Mouse (Mus musculus) heart, adult 8-10 months (tissue): ENCODE results near the gene Tbc1d13. TPM values are rescaled to one million over a fixed set of nuclear protein-coding genes. Genes with fewer than 3 reads are reported as not detected.
"Not testable (repeated sequence)": the region's sequence is repeated elsewhere in the genome, so short reads cannot be mapped to it uniquely, and the experiment has no call there.

ENCODE experiments used
- DNase-seq: peaks from one replicate; pipeline ENCODE4 v3.0.0; 2022; ENCODE audit warnings: low spot score
- total RNA-seq, 4 experiments: library from RNA; stranded (reverse); gene quantifications; 2 replicates each; pipeline ENCODE4 v1.2.4; 2022

The Tbc1d13 gene
- total RNA-seq, 4 experiments from 2014 or later = 14.8 to 19.9 (median 17.6) TPM

DNA sequence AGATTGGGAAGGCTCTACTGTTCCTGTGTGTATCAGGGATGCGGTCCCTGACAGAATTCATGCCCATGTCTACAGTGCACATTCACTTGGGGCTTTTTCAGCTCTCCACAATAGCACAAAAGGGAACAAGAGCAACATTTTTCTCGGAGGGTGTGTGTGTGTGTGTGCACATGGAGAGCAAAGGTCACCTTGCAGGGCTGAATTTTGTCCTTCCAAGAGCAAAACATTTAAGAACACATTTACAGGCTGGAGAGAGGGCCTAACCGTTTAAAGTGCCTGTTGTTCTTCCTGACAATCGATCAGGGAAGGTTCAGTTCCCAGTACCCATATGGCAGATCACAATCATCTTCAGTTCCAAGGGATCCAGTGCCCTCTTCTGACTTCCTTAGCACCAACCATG lies 3.4 kb upstream of the Tbc1d13 start:
- DNase-seq = no peak

DNA sequence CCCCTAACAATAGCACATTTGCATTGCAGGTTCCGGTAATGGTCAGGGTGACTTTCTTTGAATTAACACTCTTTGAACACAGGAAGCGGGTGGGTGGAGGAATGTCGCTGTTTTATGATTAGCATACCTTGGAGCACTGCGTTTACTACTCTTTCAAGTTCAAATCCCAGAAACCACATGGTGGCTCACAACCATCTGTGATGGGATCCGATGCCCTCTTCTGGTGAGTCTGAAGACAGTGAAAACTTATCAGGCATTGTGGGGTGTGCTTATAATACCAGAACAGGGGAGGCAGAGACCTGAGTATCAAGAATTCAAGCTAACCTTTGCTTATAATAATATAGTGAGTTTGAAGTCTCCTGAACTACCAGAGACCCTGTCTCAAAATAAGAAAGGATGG lies 2.3 kb upstream of the Tbc1d13 start:
- not testable (repeated sequence) for DNase-seq

DNA sequence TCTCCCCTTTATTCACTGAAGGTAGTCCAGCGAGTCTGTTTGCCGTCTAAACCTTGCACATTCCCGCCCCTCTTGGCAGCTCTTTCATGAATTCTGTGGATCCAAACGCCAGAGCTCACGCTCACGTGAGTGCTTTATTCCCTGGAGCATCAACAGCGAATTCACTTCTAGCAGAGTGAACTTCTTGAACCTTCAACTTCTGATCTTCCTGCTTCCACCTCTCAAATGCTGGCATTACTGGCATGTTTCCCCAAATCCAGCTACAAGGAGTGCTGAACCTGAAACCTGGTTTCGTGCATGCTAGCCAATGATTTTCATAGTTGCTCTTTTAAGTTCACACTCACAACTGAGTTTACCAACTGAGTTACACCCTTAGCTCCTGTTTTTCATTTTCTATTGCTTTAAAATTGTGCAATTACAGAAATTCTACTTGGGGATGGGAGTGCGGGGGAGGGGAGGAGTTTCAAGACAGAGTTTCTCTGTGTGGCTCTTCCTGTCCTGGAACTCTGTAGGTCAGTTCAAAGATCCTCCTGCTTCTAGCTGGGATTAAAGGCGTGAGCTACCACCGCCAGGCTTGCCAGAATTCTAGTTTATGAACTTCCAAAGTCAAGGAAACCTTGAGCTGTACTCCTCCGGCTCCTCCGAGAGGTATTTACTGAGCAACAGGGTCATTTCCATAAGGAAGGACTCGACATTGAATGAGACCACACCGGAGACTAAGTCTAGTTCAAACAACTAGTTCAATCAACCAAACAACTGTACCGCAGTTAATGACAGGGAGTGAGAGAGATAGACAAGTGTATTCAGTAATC lies 539 bp upstream of the Tbc1d13 start:
- peak; percentile 40 for DNase-seq

DNA sequence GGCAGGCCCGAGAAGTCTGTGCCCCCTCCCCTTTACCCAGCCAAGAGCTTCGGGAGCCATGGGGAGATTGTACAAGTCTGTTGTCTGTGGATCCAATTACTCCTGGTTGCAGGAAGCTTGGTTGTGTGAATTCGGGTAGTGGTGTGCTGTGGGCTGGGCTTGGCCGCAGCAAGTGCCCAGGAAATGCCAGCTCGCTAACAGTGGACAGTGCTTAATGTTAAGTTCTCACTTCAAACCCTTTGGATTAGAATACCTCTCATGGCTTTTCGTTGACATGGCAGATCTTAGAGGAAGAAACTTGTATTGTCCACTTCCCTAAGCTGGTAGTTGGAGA lies 799 bp downstream of the Tbc1d13 start:
- DNase-seq = no peak

DNA sequence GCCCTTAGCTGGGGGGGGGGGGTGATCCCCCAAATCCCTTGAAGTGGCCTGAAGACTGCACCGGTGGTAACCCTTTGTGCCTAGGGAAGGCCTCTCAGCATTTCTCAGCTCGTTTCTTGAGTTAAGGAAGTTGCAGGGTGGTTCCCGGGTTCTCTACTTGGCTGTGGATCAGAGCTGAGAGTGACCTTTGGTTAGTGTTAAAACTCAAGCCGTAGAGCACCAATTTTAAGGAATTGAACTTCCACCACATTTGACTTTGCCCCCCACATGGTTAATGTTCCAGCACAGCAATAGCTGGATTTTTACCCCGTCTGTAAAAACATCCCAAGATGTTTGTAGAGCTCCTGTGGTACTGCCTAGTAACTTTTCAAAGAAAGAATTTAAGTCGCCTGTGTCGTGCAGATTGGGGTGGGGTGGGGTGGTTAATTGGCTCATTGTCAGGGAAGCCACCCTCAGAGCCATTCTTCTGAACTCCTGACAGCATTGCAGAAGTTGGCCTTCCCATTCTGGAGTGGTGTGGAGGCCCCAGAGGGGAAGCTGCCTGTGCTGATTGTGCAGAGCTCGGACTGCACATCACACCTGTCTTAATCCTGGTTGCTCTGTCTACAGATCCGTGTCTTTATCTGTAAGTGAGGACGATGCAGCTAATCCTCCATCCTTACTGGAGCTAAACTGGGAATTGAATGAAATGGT lies 1.5 kb downstream of the Tbc1d13 start:
- DNase-seq = no peak

DNA sequence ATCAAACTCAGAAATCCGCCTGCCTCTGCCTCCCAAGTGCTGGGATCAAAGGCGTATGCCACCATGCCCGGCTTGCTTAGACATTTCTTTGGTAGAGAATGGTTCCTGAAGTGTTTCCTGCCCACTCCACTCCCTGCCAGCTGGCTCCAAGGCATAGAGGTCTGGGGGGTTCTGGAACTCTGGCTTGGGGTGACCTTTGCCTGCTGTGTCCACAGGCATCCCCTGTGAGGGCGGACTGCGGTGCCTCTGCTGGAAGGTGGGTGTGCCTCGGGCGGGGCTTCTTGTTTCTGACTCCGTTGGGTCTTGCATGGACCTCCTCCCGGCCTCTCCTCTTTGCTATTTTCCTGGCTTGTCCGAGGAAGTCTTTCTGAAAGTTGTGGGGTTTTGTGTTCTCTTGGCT lies 2.9 kb downstream of the Tbc1d13 start:
- DNase-seq = no peak

DNA sequence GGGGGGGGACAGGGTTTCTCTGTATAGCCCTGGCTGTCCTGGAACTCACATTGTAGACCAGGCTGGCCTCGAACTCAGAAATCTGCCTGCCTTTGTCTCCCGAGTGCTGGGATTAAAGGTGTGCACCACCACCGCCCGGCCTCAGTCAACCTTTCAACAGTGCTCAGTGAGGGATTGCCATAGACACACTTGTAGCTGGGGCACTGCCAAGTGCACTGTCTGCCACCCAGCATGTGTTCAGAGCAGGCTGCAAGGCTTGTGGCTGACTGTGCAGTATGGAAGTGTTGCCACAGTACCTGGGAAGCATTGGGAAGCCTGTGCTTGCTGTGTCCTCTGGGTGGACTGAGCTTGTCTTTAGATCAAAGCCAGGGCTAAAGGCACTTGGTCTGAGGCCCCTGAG lies 6.5 kb downstream of the Tbc1d13 start:
- not testable (repeated sequence) for DNase-seq

DNA sequence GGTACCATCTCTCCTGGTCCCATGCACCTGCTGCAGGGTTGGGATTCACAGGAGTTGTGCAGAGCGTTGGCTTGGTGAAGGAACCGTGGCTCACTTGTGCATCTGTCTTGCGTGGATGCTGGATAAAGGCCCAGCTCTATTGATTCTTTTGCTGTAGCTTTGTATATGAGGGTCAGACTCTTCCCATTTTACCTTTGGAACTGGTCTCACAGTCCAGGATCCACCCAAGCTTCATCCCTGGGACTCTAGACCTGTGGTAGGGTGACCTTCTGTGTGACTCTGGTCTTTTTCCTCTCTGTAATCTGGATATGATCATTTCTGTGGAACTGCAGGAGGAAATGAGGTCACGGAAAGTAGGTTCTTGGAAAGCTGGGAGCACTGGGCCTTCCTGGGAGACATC lies 10.9 kb downstream of the Tbc1d13 start:
- no peak for DNase-seq

DNA sequence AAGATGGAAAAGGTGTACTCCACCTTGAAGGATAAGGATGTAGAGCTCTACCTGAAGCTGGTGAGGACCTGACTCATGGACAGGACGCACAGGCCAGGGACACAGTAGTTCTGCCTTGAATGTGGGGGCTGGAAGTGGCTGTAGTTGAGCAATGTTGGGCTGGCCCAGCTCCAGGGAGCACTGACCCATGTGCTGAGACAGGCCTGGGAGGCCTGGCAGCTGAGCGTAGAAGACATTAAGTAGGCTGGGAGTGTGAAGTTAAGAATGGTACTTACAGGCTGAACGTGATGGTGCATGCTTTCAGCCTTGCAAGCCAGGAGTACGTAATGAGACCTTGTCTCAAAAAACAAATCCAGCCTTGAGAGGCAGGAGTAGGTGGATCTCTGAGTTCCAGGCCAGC lies 13.9 kb downstream of the Tbc1d13 start:
- DNase-seq = peak; percentile 22

DNA sequence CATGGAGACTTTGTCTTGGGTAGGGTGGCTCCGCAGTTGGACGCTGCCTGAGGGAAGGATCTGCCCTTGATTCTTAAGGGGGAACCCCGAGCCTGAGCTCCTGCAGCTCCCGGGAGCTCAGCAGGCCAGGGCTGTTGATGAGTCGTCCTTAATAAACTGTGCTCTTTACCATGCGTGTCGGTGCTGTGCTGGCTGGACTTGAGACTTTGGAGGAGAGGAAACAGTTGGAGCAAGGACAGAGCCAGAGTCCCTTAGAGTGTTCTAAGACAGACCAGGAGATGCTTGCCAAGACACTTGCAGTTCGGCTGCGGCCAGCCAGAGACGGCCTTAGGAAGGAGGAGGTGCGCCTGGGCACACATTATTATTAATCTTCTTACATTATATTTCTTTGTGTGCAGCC lies 18.3 kb downstream of the Tbc1d13 start:
- DNase-seq = no peak

DNA sequence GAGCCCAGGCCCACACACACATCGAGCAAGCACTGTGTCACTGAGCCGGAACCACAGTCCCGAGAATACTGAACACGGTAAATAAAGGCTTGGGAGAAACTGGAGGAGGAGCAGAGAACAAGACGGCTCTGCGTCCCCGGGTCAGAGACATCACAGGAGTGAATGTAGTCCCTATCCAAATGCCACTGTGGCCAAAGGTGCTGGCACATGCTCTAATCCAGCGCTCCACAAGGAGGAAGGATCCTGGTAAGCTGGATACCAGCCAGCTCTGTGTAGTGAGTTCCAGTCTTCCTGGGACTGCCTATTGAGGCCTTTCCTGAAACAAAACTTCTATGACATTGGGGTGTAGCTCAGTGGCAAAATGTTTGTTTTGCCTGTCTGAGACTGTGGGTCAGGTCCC lies 19.1 kb downstream of the Tbc1d13 start:
- no peak for DNase-seq

DNA sequence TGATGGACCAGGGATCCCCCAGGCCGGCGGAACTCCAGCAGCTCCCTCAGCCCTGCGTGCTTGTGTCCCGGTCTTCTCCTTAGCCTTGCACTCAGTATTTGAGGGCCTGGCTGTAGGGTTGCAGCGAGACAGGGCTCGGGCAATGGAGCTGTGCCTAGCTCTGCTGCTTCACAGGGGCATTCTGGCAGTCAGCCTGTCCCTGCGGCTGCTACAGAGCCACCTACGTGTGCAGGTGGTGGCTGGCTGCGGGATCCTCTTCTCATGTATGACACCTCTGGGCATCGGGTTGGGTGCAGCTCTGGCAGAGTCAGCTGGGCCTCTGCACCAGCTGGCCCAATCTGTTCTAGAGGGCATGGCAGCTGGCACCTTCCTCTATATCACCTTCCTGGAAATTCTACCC lies 26.3 kb downstream of the Tbc1d13 start:
- not testable (repeated sequence) for DNase-seq

DNA sequence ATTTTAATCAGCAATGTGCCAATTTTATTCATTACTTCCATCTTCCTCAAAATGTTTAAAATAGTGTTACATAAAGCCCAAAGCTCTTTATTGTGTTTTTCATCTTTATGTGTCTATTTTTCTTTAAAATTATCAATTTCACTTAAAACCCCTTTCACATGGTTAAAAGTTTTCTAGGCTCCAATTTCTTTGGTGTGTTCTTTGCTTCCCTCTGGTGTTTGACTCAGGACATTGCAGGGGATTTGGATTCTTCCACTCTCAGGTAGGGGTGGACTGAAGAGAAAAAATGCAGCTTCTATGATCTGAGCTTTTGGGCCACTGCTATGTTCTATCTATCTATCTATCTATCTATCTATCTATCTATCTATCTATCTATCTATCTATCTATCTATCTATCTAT lies 28.3 kb downstream of the Tbc1d13 start:
- DNase-seq = peak; percentile 35

DNA sequence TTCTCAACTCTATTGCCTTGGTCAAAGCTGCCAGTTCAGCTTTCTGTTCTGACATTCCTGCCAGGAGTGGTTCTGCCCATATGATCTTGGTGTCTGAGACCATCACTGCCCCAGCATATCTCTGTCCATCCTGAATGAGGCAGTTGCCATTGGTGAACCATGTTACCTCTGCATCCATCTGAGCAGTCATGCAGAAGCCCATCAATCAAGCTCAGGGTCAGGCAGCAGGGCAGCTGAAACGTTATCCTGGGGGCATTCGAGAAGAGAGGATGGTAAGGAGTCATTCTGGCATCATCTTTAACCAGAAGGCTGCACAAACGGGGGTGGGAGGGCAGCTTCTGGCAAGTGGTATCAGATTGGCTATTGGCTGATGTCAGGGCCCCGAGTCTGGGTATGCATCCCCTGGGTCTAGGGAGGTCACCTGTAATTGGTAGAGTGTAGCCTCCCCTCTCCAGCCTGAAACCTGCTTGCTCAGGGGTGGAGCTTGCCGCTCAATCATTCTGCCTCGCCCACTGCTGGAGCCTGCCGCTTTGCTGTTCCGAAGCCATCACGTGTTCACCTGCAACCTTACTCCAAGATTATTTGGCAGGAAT lies 30.9 kb downstream of the Tbc1d13 start:
- DNase-seq = no peak

DNA sequence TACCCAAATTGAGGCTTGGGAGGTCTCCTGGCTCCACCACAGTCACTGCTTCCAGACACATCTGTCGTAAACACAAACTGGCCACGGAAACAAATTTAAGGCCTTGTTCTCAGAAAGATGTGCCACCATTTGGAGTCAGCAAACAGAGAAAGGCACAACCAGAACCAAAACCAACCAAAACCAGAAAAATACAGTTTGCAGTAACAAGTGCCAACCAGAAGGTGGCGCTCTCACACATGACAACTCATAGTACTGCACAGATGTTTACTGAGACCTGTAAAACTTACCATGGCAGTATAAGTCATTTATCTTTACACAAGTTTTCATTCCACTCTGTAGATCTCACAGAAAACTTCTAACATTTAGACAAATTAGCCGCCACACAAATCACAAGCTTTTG lies 33.1 kb downstream of the Tbc1d13 start:
- no peak for DNase-seq

DNA sequence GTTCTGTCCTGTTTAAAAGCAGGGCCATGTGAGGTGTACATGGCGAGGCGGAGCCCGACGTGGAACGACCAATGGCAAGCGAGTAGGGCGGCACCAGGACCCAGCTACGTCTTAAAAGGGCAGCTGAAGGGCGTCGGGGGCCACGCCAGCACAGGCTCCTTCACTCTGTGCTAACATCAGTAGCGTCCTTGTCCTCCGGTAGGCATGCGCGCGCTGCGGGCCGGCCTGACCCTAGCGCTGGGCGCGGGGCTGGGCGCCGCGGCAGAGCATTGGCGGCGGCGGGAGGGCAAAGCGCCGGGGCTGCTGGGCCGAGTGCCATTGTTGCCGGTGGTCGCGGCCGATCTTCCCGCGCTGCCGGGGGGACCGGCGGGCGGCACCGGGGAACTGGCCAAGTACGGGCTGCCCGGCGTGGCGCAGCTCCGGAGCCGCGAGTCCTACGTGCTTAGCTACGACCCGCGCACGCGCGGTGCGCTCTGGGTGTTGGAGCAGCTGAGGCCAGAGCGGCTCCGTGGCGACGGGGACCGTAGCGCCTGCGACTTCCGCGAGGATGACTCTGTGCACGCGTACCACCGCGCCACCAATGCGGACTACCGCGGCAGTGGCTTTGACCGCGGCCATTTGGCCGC lies 37.9 kb downstream of the Tbc1d13 start, which contains the start of gene Endog:
Gene Endog (plus strand): TSS at position 123 of the 626 bp plus-strand sequence.
- DNase-seq = peak; percentile 84

DNA sequence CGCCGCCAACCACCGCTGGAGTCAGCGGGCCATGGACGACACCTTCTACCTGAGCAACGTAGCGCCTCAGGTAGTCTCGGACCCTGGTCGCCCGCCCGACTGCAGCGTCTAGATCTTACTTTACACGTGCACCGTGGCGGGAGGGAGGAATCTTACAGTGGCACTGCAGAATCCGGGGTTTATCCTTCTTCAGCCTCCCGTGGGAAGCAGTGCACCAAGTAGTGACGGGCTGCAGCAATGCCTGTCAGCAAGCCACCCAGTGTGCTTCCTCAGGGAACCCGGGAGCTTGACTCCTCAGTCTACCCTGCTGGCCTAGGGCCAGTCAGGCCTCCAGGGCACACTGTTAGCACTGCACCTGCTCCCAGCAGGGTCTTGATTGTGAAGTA lies 38.4 kb downstream of the Tbc1d13 start:
- no peak for DNase-seq

DNA sequence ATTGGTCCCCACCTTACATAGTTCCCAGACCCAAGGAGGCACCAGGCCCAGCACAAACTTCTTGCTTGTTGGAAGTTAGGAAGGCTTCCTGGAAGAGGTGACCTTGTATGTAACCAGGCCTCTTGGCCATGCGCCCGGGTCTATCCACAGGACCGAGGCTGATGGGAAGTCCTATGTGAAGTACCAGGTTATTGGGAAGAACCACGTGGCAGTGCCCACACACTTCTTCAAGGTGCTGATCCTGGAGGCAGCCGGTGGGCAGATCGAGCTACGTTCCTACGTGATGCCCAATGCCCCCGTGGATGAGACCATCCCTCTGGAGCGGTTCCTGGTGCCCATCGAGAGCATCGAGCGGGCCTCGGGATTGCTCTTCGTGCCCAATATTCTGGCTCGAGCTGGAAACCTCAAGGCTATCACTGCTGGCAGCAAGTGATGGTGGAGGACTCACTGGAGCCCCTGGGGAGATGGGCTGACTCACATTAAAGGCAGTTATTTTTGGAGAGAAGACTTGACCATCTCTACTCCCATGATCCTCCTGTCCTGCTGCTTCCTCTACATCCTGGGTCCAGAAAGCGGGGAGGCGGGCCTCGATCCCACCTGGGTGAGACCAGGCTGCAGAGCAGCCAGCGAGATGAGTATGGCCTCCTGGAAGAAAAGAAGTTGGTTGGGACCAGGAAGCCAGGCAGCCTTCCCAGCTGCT lies 40.1 kb downstream of the Tbc1d13 start:
- DNase-seq = peak; percentile 16

DNA sequence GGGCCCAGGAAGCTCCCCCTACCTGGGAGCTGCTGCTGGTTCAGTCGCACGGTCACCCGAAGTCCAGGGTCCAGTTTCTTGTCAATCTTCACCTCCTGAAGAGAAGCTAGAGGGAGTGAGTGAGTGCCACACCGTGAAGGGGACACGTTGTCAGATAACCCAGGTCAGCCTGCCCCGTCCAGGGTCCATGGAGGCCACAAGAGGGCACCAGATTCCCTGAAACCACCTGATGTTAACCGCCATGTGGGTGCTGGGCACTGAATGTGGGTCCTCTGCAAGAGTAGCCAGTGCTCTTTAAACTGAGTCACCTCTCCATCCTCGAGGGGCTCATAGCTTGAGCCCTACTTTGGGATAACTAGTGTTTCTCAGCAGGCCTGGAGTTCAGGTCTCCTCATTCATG lies 42.4 kb downstream of the Tbc1d13 start:
- no peak for DNase-seq

DNA sequence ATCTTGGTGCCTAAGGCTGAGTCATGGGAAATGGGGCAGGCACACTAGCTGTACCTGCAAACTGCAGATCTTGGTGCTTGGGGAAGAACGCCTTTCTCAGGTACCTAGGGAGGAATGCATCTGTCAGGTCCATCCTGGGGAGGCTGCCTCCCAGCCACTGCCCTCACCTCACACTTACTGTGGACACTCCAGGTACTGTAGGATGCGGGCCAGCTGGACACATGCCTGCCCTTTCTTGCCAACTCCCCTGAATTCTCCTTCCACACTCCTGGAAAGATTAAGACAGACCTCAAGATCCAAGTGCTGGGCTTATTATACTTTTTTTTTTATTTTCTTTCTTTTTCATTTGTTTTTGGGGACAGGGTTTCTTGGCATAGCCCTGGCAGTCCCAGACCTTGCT lies 43.0 kb downstream of the Tbc1d13 start:
- no peak for DNase-seq

DNA sequence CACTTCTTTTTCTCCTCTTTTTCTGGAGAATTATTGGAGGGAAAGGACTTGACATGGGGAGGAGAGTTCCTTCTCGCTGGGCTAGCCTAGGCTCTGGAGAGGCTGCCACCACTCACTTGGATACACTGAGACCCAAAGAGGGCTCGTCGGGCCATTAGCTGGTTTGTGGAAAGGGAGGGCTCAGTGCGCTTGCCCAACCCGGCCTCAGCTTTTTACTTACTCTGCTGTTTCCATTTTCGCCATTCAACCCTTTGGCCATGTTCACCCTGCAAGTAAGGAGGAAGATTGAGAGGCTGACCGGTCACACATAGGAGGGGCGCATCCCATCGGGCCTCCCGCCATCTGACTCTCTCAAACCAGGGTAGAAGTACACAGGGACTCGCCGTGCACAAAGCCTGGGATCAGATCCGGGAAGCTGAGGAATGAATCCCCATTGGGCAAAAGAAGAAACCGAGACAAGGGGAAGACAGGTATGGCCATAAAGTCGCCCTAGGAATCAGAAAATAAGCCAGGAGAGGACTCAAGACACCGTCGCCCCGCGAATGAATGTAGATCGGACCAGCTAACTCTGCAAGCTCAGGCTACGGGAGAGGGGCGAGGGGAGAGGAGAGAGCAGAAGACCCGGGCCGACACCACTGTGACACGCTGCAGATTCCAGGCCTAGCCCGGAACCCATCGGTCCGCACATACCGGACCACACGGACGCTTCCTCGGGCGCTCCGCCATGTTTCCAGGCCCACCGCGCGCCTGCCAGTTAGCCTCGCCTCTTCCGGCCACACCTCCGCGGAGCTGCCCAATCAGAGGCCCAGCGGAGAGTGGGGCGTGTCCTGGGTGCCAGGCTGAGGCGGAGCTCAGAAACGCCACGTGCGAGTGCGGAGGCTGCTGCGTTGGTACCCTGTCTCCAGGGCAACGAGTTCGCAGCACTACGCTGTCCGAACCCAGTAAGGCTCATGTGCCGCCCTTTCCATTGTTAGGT lies 44.4 kb downstream of the Tbc1d13 start, which contains the start of gene Spout1:
Gene Spout1 (minus strand): TSS at position 760 of the 976 bp plus-strand sequence.
- peak; percentile 93 for DNase-seq
